Mouse (Mus musculus): ENCODE results near the gene Cd96.
"Not testable (repeated sequence)": the region's sequence is repeated elsewhere in the genome, so short reads cannot be mapped to it uniquely, and the experiment has no call there.

Gene Cd96

DNA sequence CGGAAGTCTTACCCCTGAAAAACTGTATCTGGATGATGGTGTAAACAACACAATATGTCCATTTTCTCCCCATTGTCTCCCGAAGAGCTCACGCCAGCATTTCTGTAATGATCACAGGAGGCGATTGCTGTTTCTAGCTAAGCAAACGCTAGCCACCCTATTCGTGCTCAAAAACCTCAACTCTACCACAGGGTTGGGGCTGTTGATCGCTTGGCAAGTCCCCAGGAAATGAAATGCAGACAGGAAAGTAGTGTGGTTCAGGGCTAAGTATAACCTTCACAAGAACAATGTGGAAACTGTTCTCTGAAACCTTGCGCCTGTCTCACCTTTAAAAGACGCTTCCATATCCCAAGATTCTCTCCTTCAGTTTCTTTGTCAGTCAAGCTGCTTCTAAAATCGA is at the start of gene Cd96:
Cd96 (minus strand) TSS at position 232 of the 400 bp plus-strand sequence.
- DNase-seq (ENCODE audit: low spot score in 2 of 2): peak in 1 of 2 experiments; percentile 53

DNA sequence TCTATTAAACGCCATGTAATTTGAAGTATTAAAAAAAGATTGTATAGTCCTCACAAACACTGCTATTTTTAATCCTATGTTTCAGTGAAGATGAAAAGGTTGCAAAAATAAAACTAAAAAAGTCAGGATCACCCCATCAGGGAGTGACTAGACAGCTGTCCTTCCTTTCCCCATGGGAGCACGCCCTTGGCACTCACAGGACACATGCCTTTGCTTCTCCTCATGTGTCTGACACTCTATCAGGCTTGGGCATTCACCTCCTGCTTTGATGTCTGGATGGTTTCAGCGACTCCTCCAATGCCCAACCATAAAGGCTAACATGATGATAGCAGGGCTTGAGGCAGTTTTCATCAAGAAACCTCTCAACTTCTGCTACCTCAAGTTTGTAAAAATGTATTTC is 46.9 kb upstream of the Cd96 start:
- no peak for DNase-seq (ENCODE audit: low spot score in 2 of 2)

DNA sequence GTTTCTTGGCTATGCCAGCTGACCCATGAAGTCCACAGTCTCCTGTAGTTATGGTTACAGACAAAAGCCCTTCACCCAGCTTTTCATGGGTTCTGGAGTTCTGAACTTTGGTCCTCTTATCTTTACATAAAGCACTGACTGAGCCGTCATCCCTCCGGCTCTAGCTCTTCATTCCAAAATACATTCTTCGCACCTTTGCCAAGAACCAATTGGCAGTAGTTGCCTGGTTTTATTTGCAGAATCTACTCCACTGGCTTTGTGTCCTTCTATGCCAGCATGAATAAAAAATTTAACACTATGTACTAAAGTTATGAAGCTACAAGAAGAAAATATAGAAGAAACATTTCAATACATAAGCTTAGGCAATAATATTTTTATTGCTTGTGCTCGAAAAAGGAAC is 45.3 kb upstream of the Cd96 start:
- DNase-seq (ENCODE audit: low spot score in 2 of 2): no peak

DNA sequence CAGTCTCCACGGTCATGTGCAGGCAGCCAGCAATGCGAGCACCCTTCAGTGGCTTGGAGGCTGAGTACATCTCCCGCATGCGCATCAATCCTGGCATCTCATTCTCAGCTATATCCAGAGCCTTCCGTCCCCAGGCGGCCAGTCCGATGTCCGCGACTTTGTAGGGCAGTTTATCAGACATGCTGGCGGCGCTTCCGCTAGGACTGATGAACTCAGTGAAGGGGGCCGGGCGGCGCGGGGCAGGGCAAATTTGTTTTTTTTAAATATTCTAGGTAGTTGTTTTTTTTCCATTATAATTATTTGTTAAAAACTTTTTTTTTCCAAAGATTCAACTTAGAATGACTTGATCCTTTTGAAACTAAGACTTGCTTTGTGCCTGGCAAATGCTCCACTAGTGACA is 34.8 kb upstream of the Cd96 start, which contains the start of gene Gm4737:
Gm4737 (minus strand) TSS at position 246 of the 400 bp plus-strand sequence.
- not testable (repeated sequence) for DNase-seq (ENCODE audit: low spot score in 2 of 2)

DNA sequence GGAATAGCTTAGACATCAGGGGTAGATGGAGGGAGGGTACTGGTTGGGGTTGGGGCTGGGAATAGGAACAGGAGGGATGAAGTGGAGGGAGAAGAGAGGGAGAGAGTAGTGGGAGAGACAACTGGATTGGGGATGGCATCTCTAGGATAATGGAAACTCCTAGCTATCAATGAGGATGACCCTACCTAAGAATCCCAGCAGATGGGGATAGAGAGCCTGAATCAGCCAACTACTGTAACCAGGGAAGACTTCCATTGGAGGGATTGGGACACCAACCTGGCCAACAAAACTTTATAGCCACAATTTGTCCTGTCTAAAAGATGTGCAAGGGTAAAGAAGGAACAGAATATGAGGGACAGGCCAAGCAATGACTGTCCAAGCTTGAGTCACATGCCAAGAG is 31.1 kb upstream of the Cd96 start:
- DNase-seq (ENCODE audit: low spot score in 2 of 2): no peak

DNA sequence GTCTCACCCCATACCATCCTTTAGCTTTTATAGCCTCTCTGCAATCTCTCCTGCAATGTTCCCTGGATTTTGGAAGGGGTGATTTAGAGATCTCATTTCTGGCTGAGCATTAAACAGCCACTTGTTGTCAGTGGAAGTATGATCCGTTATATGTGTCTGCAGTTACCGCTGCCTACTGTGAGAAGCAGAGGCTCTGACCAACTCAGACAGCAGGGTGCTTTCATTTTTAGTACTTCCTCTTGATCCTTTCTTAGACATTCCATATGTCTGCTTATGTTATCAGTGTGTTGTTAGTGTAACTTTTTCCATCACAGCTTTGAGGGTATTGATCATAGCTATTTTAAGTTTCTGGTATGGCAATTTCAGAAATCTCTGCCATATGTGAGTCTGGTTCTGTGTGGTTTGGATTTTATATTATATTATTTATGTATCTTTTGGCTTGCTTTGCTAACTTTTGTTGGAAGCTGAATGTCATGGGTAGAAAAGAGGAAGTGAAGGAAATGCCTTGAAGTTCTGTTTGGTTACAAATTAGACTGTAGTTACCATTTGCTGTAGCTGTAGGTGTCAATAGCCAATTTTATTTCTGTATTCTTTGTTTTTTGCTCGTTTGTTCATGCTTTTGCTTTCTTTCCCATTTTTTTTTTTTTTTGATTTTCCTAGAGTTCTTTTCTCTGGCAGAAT is 28.8 kb upstream of the Cd96 start:
- DNase-seq (ENCODE audit: low spot score in 2 of 2): no peak

DNA sequence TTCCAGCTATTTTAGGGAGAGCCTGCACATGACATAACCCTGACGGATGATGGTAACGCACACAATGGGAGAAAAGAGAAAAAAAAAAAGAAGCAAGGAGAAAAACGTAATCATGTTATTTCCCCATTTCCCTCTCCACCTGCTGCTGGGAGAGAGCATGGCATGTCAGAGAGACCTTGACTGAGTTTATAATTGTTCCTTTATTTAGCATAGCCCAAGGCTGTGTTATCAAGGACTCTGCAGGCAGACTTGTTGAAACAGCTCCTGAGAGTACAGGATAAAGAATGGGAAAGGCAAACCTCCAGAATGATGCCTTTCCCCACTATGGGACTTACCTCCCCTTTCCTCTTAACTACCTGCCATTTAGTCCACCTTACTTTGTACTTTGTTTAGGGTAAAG is 26.9 kb upstream of the Cd96 start:
- no peak for DNase-seq (ENCODE audit: low spot score in 2 of 2)

DNA sequence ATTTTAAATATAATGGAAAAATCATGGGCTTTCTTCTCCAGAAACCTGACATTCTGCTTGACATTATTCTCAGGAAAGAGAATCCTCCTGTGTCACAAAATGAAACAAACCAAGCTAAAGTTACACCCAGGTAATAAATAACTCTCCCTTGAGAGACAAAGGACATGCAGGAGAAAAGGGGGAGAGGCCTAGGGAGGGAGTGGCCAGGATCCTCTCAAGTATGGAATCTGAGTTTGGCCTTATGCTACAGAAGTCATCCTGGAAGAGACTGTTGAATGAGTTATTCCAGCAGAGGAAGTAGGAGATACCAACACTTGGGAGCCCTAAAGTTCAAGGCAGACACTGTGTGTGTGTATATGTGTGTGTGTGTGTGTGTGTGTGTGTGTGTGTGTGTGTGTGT is 2.2 kb upstream of the Cd96 start:
- peak in 1 of 2 experiments; percentile 7 for DNase-seq (ENCODE audit: low spot score in 2 of 2)

DNA sequence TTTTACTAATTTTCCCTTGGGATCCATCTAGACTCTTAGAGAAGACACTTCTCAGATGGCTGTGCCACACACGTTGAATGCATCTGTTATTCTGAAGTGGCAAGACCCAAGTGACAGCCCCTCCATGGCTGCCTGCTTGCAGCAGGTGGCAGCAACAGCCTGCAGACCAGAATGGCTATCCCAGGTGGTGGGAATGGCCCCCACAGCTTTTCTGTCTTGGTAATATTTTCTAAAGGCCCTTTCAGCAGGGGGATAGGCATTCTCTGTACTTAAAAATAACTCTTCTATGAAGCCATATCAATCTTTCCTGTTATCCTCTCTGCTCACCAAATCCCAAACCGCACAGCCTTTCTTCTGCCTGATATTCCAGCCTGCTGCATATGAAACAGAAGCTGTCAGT is 1.4 kb upstream of the Cd96 start:
- peak in 1 of 2 experiments; percentile 57 for DNase-seq (ENCODE audit: low spot score in 2 of 2)

DNA sequence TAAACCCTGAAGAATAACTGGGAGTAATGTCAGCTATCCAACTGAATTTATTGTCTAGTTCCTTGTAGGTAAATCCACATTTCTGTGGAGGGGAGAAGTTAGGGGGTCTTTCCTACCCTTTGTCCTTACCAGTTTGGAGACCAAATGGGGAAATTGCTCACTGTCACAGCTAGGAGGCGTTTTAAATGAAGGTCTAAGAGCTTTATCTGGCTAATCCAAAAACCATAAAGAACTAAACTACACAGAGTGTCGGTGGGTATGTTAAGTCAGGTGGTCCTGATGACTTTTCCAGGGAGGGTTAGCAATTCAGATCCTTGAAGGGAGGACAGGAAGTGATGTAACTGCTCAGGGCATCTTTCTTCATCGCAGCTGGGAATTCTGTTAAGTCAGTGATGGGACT is 556 bp upstream of the Cd96 start:
- peak in 1 of 2 experiments; percentile 29 for DNase-seq (ENCODE audit: low spot score in 2 of 2)

DNA sequence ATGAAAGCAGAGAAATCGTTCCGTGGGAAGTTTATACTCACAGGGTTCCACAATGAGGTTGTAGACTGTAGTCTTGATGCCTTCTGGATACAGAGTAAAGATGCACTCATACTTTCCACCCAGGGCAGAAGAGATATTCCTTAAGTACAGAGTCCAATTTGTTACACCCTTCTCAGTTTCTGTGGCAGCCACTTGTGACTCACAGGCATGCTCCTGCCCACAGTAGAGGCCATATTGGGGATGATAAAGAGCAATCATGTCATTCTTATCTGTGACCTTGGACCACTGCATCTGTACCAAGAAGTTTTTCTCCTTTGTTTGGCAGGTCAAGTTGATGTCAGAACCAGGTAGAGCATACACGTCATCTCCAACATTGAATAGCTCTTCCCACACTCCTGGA is 2.4 kb downstream of the Cd96 start:
- DNase-seq (ENCODE audit: low spot score in 2 of 2): peak in 1 of 2 experiments; percentile 26

DNA sequence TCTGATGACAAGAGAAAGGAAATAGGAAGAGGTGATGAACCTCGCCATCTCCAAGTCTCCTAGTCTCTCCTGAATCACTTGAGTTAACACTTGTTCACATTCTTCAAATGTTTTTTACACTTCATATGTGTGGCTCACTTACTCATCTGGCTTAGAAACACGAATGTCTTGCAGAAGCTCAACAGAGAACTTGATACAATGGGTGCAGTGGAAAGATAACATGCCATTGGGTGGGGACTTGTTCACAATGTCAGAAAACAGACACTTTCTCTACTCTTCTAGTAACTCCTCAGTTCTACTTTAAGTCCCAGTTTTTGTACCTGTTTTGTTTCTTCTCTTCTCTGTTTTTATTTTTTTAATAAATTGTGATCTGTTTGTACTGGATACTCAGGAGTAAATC is 5.3 kb downstream of the Cd96 start:
- DNase-seq (ENCODE audit: low spot score in 2 of 2): peak in 1 of 2 experiments; percentile 3

DNA sequence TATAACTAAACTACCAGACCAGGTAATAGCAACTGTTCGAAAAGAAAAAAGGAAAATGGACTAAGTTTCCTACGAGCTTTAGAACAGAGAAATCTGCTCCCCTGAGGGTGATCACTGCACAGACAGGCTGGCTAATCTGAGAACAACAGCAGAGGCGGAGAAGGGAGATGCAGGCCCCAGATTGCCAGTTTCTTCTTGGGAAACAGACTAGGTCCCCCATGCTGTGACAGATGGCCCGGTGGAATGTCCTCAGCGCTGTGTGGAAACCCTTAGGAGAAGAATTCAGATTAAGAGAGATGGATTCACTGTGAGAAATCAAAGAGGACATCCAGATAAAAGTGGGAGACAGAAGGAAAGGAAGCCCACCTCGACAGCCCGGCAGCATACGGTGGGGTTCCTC is 10.5 kb downstream of the Cd96 start:
- DNase-seq (ENCODE audit: low spot score in 2 of 2): no peak

DNA sequence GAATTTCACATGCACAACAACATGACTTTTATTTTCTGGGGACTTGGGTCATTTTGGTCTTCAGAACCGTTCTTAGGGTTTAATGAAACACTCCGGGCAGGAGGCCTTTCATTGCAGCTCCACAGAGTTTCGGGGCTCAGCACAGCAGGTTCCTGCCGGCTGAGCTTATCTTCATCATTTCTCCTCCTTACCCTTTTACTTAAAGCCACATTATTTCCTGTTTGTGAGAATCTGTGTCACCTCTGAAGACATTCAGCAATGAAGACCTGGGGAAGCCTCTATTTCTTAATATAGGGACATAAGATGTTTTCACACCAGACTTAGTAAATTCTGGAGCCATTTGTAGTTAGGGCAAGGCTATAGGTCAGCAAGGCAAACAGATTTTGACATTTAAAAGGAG is 12.6 kb downstream of the Cd96 start:
- no peak for DNase-seq (ENCODE audit: low spot score in 2 of 2)

DNA sequence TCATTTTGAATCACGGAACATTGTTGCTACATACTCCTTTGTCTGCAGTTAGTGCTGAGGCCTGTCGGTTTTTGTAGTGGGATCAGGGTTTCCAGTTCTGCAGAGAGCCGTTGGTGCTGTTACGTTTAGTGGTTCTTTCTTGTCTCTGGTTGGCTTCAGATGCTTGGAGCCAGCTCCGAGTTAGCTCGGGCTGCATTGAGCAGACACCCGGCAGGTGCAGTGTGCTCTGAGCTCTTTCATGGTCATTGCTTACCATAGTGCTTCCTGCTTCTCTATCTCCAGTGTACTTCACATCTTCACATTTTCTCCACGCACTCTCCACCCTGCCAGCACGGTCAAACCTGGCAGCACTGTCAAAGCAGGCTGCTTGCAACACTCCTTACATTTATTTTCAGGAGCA is 15.6 kb downstream of the Cd96 start:
- DNase-seq (ENCODE audit: low spot score in 2 of 2): no peak

DNA sequence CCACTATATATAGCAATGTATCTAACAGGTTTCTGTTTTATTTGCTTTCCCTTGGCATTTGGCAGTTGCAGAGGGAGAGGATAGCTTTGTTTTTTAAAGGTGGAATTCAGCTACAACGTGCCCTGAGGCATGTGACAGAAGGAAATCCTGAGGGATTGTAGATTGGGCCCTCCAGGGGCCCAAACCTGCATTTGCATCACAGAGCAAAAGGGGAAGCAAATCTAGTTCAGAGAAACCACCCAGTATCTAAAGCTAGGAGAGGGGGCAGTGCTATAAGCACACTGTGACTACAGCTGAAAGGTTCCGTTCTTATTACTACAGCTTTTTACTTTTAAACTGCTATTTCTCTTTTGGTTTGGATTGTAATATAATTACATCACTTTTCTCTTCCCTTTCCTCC is 18.3 kb downstream of the Cd96 start:
- DNase-seq (ENCODE audit: low spot score in 2 of 2): no peak

DNA sequence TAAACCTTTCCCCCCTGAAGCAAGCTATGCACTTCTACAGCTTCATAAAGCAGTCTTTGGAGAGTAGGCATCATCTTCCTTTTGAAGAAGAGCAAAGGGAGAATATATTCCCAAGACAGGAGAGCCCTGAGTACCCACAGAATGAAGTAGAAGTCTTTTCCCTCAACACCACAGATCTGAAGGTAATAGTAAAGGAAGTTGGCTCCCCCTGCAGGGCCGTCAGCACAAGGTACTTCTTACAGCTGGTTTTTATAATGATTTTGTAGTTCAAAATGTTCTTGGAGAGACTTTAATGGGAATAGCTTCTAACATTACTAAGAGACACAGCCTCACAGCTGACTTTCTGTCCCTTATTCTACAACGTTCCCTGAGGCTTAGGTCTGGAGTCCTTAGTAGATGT is 19.8 kb downstream of the Cd96 start:
- peak in 1 of 2 experiments; percentile 47 for DNase-seq (ENCODE audit: low spot score in 2 of 2)

DNA sequence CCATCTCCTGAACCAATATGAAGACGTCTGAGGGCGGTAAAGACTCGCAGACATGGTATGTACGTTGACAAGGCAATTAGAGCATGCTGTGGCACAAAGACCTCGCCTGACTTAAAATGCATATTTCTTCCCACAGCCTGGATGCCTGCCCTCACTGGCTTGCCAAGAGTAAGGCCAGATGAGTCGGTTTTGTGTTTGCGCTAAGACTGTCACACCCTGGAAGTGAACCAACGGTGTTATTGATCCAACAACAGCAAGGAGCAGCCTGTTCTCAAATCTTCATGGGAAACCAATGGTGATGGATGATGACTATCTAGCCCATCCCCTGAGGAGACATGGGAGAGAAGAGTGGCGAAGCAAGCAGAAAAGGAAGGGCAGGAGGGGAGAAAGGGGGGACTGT is 22.6 kb downstream of the Cd96 start:
- peak in 1 of 2 experiments; percentile 34 for DNase-seq (ENCODE audit: low spot score in 2 of 2)

DNA sequence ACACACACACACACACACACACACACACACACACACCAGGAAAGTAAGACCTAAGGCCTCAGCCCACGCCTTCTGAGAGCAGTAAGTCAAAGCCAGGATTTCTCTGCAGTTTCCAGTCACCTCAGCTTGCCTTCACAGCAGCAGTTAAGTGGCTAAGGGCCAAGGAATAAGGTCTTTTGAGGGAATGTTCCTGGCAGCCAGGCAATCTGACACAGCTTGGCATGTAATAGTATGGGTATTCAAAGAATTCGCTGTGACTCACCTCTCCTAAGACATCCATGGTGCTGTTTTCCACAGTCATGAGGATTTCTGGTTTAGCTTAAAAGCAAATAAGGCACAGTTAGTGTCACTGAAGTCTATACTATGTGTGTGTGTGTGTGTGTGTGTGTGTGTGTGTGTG is 25.6 kb downstream of the Cd96 start:
- DNase-seq (ENCODE audit: low spot score in 2 of 2): peak in 1 of 2 experiments; percentile 11

DNA sequence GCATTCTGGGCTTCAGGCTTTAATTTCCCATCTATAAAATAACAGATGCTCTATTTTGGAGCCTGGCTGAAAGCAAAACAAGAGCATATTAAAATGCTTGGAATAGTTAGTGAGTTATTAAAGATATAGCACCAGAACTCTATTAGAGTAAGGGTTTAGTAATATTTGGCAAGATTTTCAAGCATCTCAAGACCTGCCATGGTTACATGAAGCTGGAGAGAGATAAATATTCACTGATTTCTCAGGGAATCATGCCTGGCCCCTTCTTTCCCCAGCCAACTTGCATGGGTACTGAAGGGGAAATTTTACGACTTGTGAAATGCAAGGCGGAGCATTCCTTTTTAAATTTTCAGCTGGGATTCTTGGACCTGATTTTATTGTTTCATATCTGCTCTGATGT is 27.1 kb downstream of the Cd96 start:
- DNase-seq (ENCODE audit: low spot score in 2 of 2): no peak

DNA sequence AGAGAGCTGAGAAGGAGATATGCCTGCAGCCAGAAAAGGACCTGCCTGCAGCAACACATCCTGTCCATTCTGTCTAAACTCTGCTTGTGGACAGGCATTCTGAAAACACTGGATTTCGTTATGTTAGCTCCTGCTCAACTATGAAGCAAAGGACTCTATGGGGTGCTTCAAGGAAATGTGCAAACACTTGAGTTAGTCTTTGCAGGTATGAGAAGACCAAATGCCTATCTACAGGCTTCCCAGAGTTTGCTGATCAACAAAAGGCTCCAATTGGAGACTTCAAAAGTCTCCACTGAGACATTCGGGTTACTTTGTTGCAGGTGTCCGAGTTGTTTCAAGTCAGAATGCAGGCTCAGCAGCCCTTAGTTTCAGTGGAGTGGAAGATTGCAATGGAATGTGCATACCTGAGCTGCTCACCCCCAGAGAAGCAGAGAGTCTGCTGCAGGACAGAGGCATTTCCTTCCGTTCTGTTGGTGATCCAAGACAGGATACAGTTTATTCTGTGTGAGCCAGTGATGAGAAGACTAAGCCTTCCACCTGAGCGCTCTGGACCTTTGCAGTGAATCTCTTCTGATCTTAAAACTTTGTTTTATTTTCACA is 33.1 kb downstream of the Cd96 start:
- no peak for DNase-seq (ENCODE audit: low spot score in 2 of 2)

DNA sequence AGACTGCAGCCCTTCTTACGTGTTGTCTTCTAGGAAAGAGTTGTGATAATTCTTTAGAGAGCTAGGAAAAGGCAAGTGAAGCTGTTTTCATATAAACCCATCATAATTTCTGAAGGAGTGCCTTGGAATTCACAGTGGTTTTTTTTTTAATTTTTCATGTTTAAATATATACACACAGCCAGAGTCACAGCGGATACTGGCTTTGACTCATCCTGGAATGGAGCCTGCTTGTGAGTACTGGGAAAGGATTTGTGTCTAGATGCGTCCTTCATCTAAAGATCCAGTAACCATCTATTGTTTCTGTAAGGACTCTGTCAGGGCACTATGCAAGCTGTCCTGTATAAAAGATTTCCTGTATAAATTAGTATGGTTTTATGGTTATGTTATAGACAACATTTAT is 52.1 kb downstream of the Cd96 start:
- DNase-seq (ENCODE audit: low spot score in 2 of 2): no peak

DNA sequence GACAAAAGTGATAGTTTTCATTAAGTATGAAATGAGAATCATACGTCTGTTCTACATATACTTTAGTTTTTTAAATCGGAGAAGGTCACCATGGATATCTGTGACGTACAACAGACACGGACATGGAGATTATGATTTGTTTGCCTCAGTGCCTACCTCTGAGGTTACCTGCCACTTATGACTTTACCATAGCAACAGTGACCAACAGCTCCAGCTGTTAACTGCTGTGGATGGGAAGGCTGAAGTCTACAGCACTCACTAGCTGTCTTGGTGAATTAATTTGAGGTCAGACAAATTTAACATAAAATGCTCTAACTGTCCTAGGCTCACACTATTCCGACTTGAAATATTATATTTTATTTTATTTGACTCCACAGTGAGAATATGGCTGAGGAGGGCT is 56.8 kb downstream of the Cd96 start:
- no peak for DNase-seq (ENCODE audit: low spot score in 2 of 2)

DNA sequence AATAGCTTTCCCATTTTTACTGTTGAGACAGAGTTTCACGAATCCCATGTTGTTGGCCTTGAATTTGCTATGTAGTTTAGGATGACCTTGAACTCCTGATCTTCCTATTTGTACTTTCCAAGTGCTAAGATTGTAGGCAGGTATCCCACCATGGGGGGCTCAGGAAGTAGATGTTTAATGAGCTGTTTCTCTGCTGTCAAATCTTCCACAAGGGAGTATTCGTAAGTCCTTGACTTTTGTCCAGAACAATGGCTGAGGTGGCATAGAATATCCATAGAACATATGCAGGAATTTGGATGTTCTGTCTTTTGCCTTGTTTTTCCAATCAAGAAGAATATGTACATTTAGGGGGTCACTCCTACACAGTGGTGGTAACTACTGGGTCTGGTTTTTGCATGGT is 73.1 kb downstream of the Cd96 start:
- no peak for DNase-seq (ENCODE audit: low spot score in 2 of 2)

Measured in spleen, postnatal 4 days (tissue).